Mouse (Mus musculus) megakaryocyte-erythroid progenitor cell, adult 5-6 weeks (primary cell): ENCODE data around the gene Cacna1g. TPM values are rescaled to one million over a fixed set of nuclear protein-coding genes. Genes with fewer than 3 reads are reported as not detected.

Experiments
- ATAC-seq: replicated peaks from 2 replicates; pipeline ENCODE4 v1.8.0; 2016; ENCODE audit warnings: mild to moderate bottlenecking, inconsistent platforms; ENCODE audit not compliant: severe bottlenecking, poor library complexity, low FRiP score, low TSS enrichment
- total RNA-seq, 2 experiments: library from RNA; stranded (forward) in 1 of 2; stranded (reverse) in 1 of 2; fragments of 200-1000, 215-1000 nt in 1 of 2; fragments of >200 nt in 1 of 2; fragmentation: Nextera tagmentation in 1 of 2; gene quantifications; 2 replicates each; pipeline ENCODE4 v1.2.3; 2014 to 2017

Gene Cacna1g
- total RNA-seq, 2 experiments from 2014 or later = 1.9 to 3.8 TPM

GRCm38 (mm10) chr11:94454756-94455155, 19.2 kb downstream of the Cacna1g start:
- no peak for ATAC-seq

- no peak for ATAC-seq
Observed at GRCm38 (mm10) chr11:94451091-94451773, 22.8 kb downstream of the Cacna1g start.

GRCm38 (mm10) chr11:94449886-94450285, 24.1 kb downstream of the Cacna1g start:
- ATAC-seq = no peak

GRCm38 (mm10) chr11:94449239-94449638, 24.8 kb downstream of the Cacna1g start:
- no peak for ATAC-seq

DNA sequence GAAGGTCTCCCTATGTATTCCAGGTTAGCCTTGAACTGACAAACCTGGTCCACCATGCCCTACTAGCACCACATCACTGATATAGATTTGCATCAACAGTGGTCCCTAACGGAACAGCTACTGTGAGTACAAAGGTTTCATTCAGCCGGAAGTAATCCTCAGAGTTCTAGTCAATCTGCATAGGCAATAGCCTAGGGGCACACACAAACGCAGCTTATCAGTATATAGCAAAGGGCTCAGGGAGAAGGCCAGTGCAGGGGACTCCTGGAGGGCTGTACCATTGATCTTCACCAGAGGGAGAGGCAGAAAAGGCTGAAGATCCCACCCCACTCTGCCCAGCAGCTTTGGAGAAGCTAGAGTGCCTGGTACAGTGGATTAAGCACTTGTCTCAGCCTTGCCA, 27.0 kb downstream of the Cacna1g start:
- ATAC-seq = 0 out of 2 replicates have a peak, but pooled peaks have one; percentile 39

DNA sequence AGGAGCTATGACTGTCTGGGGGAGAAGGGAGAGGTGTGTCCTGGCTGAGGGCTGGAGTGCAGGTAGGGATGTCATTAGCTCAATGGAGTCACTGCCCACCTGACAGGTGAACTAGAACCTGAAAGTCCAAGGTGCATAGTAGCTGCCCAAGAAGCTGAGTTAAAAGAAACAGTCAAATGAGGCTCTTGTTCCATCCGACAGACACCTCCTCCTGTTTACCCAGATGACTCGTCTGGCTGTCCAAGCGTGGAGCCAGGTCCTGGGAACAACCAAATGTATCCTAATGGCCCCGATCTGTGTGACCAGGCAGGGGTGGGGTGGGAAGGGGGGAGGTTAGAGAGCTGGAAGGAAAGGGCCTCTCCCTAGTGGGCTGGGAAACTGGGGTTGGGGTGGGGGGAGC, 28.7 kb downstream of the Cacna1g start:
- no peak for ATAC-seq

DNA sequence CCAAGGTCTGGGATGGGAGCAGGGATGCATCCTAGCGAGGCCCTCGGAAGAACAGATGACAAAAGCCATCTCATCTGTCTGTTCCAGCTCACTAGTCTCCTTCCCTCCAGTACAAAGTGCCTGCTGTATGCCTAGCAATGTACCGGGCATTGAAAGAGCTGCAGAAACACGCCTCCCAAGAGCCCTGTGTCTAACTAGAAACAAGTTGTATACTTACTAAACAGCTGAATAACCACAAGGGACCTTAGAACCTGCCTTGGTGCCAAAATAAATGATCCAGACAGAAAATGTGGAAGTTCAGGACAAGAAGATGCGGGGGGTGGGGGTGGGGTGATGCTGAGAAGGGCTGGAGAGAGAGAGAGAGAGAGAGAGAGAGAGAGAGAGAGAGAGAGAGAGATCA, 29.2 kb downstream of the Cacna1g start:
- ATAC-seq = no peak

DNA sequence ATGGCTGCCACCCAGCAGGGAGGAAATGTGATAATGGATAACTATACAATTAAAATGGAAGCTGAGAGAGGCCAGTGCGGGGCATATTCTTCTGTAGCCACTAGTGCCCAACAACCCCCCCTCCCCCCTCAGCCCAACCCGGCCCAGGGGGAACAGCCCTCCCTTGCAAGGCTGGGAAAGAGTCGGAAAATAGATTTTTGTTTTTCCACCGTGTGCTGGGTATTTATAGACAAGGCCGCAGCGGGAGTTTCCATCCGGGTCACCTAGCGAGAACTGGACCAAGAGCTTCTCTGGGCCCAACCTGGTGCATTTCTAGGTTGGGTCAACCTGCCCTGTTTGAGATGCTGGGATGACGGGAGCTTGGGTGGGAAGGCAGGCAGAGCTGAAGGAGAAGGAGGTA, 32.2 kb downstream of the Cacna1g start:
- ATAC-seq = no peak

DNA sequence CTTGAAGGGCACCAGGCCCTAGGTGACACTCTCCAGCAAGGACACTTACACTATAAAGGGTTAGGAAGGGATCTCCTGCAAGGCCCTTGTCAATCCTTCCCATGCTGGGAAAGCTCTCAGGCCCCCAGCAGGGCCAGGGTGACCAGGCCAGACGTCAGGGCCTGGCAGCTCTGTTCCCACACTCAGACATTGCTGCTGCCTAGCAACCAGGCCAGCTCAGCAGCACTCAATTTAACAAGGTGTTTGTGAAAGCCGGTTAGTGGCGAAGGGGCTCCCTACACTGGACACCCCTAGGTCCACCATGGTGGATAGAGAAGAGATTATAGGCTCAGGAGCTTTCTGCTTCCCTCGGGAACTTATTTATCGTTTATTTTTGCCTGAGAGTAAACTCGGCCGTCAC, 32.9 kb downstream of the Cacna1g start:
- ATAC-seq = no peak

DNA sequence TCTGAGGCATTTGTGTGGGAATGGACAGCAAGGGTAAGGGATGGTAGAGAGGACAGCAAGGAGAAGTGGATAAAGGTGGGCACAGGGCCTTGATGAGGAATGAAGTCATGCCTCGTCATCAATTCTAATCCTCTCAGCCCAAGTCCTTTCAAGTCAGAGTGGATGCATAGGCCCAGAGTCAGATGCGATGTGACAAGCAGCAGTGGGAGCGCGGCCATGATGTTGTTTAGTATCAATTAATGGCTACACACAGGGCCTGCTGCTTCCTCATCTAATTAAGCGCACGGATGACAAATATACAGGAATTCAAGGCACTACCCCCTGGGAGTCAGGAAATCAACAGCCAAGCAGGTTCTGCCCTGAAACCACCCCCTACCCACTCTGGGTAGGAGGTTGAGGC, 33.6 kb downstream of the Cacna1g start:
- ATAC-seq = no peak

- no peak for ATAC-seq
Observed at GRCm38 (mm10) chr11:94429011-94429651, 44.9 kb downstream of the Cacna1g start.

DNA sequence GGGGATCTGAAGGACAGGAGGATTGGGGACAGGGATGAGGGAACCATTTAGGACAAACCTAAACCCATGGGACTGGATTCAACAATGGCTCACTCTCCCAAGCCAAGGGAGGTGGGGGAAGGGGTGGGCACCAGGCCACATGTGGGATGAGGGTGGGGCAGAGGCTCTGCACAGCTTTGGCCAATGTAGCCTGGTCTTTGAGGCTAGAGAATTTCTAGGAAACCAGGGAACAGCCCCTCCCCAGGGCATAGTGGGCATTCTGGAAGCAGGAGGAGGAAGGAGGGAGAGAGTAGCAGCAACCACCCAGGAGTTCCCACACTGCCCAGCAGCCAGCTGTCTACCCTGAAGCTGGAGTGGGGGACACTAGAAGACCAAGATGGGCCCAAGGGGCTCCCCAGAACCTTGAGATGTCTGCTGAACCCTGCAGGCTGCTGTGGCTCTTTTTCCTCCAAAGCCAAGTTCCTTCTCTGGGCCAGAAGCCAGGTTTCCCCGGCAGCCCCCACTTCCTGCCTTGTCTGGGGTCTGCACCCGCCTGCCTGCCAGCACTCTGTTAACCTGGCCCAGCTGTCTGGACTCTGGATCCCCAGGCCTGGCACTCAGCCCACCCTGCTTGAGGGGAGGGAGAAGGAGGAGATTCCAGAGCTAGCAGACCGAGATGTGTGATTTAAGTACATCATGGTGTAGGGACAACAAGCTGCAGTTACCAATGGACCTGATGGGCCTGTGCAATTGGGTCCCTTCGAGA, 45.7 kb downstream of the Cacna1g start:
- no peak for ATAC-seq

DNA sequence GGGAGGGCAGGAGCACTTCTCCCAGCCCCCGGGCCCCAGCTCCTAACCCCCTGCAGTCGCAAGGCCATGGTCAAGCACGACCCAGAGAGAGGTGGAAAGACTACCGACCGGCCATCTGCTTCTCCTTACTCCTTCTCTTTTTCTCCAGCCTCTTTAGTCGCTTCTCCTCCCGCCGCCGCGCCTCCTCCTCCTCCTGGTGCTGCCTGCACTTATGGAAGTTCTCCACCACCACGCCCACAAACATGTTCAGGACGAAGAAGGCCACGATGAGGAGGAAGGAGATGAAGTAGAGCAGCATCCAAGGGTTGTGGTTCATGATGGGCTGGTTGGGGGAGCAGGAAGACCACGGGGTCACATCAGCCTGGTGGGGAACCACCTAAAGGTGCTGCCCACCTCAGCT, 48.3 kb downstream of the Cacna1g start:
- no peak for ATAC-seq

DNA sequence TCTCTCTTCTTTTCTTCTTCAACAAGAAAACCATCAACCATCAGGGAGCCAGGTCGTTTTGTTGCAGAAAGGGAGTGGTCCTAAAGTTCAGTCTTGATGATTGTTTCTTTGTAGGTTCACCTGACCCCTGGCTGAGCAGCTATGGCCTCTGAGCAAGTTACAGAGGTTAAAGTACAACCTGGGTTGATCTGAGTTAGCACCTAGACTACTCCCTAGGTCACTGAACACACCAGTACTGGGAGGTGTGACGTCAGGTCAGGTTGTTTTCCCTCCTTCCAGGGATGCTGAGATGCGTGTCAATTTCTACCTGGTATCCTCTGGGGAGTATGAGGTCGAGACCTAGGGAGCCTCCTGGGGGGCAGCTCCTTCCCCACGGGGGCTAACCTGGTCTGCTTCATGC, 48.8 kb downstream of the Cacna1g start:
- ATAC-seq = no peak

DNA sequence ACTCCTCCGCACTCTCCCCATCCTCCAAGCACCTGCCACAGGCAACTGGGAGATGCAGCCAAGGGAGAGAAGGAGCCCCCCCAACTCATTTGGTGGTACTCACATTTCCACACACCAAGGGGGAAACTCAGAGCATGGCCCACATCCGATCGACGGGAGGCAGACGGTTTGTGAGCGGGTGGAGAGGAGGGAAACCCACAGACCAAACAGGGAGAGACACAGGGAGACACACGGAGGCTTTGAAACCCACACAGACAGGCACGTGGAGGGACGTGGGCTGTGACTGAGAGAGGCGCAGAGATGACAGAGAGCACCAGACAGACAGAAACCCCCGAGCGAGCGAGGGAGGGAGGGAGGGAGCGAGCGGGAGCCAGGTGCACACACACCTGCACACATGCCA, 49.6 kb downstream of the Cacna1g start:
- no peak for ATAC-seq

- no peak for ATAC-seq
Observed at GRCm38 (mm10) chr11:94423855-94424254, 50.1 kb downstream of the Cacna1g start.

DNA sequence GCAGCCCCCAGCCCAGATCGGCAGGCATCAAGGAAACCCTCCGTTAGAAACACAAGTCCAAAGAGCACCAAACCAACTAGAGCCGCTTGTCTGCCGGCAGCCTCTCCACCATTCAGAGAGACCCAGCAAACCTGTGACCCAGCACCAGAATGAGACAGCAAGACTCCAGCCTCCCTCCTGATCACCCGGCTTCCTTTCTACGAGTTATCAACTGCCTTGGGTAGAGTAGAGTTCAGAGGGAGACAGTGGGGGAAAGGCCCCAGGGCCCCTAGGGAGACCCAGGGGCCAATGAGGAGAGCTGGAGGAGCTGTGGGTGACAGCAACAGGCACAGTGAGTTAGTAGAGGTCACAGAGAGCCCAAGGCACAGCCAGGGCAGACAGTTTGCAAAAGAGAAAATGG, 53.0 kb downstream of the Cacna1g start:
- ATAC-seq = no peak

GRCm38 (mm10) chr11:94420325-94420724, 53.7 kb downstream of the Cacna1g start:
- ATAC-seq = no peak

DNA sequence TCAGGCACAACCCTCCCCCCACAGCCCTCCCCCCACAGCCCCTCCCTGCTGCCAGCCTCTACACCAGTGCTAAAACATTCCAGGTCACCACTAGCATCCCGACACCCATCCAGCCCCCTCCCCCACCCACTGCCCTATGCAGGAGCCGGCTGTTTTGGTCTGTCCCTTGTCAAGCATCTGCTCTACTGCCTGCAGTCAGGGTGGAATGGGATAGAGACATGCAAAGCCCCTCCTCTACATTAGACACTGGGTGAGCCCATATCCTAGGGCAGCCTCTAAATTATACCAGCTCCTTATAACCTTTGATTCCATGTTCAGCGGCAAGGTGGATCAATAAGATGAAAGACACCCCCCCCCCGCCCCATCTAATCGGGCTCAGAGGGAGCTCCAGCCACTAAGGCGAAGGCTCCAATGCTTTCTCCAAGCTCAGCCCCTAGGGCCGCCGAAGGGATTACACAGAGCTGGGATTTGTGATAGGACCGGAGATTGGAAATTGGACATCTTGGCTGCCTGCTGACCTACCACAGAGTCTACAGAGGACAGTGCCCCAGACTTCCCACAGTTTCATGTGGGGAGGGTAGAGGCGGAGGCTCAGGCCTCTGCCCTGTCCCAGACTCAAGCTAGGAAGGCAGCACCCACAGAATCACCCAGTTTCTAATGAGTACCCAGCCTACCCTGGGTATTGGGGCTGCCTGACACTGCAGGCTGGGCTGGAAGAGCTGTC, 54.8 kb downstream of the Cacna1g start:
- no peak for ATAC-seq

- no peak for ATAC-seq
Observed at GRCm38 (mm10) chr11:94414042-94414441, 60.0 kb downstream of the Cacna1g start.
